Mouse (Mus musculus) kidney, postnatal 0 days (tissue): ENCODE measurements around the gene Sla2. TPM values are rescaled to one million over a fixed set of nuclear protein-coding genes. Genes with fewer than 3 reads are reported as not detected.
"Not testable (repeated sequence)": the region's sequence is repeated elsewhere in the genome, so short reads cannot be mapped to it uniquely, and the experiment has no call there.

Experiments
- ATAC-seq: fragments of 200-750 bp; cut with Nextera tagmentation; replicated peaks from 2 replicates; pipeline ENCODE4 v1.8.0; 2017; ENCODE audit warnings: low read depth, moderate number of reproducible peaks, moderate TSS enrichment, moderate library complexity; ENCODE audit not compliant: low FRiP score
- DNase-seq: peaks from one replicate; pipeline ENCODE4 v3.0.0-alpha.2; 2016; ENCODE audit warnings: low spot score
- H3K27ac ChIP-seq: fragments of 300-500 bp; sonication (generic); 2 replicates; pipeline ENCODE4 v1.5.1; 2014; ENCODE audit warnings: mild to moderate bottlenecking
- H3K27me3 ChIP-seq: fragments of 300-500 bp; sonication (generic); 2 replicates; pipeline ENCODE4 v1.6.1; 2014; ENCODE audit warnings: low read length, mixed read lengths; ENCODE audit not compliant: insufficient read depth
- H3K36me3 ChIP-seq: fragments of 300-500 bp; sonication (generic); 2 replicates; pipeline ENCODE4 v1.6.1; 2014; ENCODE audit warnings: low read length, mixed read lengths; ENCODE audit not compliant: insufficient read depth
- H3K4me1 ChIP-seq: fragments of 300-500 bp; sonication (generic); replicated peaks from 2 replicates; pipeline ENCODE4 v1.6.1; 2014; ENCODE audit warnings: antibody characterized with exemption, low read length, mixed read lengths; ENCODE audit not compliant: insufficient read depth
- H3K4me2 ChIP-seq: fragments of 300-500 bp; sonication (generic); 2 replicates; pipeline ENCODE4 v1.6.1; 2014; ENCODE audit warnings: mild to moderate bottlenecking, low read length, moderate library complexity, mixed read lengths
- H3K4me3 ChIP-seq: fragments of 300-500 bp; sonication (generic); replicated peaks from 2 replicates; pipeline ENCODE4 v1.5.1; 2014; ENCODE audit warnings: low read depth, low read length
- H3K9ac ChIP-seq: fragments of 300-500 bp; sonication (generic); 2 replicates; pipeline ENCODE4 v1.6.1; 2014; ENCODE audit warnings: low read depth, low read length
- H3K9me3 ChIP-seq: fragments of 300-500 bp; sonication (generic); replicated peaks from 2 replicates; pipeline ENCODE4 v1.6.1; 2016; ENCODE audit warnings: low read length, inconsistent platforms, mixed read lengths
- CTCF ChIP-seq: IDR thresholded peaks from 2 replicates; pipeline ENCODE4 v1.5.1; 2016; ENCODE audit warnings: antibody characterized with exemption, low read depth, mild to moderate bottlenecking, moderate library complexity
- whole genome bisulfite sequencing: fragments of 180-500 bp; shearing (Covaris S2); extraction: QIAGEN DNeasy Blood & Tissue Kit; methylation state at CpG from one replicate; pipeline ENCODE4 v1.1.7; 2014; 5-methylcytosine and 5-hydroxymethylcytosine counted together
- polyA plus RNA-seq: library from polyadenylated mRNA; unstranded; fragments of >200 nt; fragmentation: Nextera tagmentation; extraction: Ambion mirVana; gene quantifications from 2 replicates; pipeline ENCODE4 v1.2.1, GENCODE M21; 2015

Sla2 gene
- polyA plus RNA-seq, 1 experiment from 2014 or later, result 0.32 TPM

DNA sequence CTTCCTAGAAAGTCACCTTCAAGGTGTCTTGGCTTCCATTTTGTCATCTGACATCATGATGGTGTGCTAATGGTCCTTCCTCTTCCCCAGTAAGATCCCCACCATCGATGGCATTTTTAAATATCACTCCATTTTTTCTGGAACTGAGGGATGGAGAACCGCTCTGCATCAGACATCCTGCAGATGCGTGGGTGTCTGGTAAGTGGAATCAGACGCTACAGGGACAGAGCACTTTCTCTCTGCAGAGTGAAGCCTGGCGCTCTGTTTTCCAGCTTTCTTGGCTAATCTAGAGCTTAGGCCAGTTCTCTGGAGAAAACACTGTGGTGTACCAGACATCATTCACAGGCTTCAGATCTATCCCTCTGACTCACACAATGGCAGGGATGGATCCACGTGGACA lies 40.7 kb upstream of the Sla2 start:
- Histone ChIP-seq H3K27ac (no peak overlapping the region), H3K4me3 (no peak overlapping the region), H3K9me3 (no peaks in the 10 kb centered on the region), H3K27me3 (no peaks in the 10 kb centered on the region), H3K4me2 (no peak overlapping the region), H3K9ac (no peak overlapping the region), H3K4me1 (no peaks in the 10 kb centered on the region), H3K36me3 (0 out of 2 replicates have a peak, but pooled peaks cover 7% of the 10 kb centered on the region)
- no peak for DNase-seq
- ATAC-seq, result no peak
- WGBS, result 90% methylated on average over 6 of the region's 6 CpGs
- no peak for TF ChIP-seq CTCF

DNA sequence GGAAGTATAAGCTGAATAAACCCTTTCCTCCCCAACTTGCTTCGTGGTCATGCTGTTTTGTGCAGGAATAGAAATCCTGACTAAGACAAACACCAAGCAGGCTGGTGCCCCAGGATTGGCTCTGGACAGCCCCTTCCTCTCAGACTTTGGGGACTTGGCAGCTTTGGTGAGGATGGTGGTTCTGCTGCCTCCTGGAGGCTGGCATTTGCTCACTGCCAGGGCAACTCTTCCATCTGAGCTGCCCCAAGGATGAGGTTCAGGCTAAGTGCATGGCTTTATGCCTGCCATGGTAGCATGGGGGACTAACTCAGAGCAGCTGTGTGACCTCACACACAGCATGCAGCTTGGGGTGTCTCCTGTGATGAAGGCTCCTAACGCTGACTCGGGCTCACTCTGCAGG lies 38.6 kb upstream of the Sla2 start:
- not testable (repeated sequence) for H3K36me3 ChIP-seq, H3K4me1 ChIP-seq, H3K4me3 ChIP-seq, H3K27ac ChIP-seq, DNase-seq, H3K9me3 ChIP-seq, H3K27me3 ChIP-seq, H3K9ac ChIP-seq, H3K4me2 ChIP-seq, ATAC-seq
- WGBS, result 84% methylated on average over 3 of the region's 3 CpGs

DNA sequence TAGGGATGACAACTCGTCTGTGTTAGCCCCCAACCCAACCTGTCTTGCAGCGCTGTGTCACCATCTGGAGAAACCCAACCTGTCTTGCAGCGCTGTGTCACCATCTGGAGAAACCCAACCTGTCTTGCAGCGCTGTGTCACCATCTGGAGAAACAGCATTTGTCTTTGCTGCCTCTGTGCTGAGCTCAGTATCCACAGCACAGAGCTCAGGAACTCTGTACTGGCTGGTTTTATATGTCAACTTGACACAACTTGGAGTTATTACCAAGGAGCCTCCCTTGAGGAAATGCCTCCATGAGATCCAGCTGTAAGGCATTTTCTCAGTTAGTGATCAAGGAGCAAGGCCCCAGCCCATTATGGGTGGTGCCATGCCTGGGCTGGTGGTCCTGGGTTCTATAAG lies 38.1 kb upstream of the Sla2 start:
- H3K9me3 ChIP-seq, H3K9ac ChIP-seq, H3K4me1 ChIP-seq, H3K36me3 ChIP-seq, H3K4me2 ChIP-seq, H3K27ac ChIP-seq, H3K4me3 ChIP-seq, H3K27me3 ChIP-seq: not testable (repeated sequence)
- DNase-seq (peak; percentile 32), ATAC-seq (0 out of 2 replicates have a peak, but pooled peaks have one; percentile 25)
- WGBS, result 62% methylated on average over 4 of the region's 4 CpGs

DNA sequence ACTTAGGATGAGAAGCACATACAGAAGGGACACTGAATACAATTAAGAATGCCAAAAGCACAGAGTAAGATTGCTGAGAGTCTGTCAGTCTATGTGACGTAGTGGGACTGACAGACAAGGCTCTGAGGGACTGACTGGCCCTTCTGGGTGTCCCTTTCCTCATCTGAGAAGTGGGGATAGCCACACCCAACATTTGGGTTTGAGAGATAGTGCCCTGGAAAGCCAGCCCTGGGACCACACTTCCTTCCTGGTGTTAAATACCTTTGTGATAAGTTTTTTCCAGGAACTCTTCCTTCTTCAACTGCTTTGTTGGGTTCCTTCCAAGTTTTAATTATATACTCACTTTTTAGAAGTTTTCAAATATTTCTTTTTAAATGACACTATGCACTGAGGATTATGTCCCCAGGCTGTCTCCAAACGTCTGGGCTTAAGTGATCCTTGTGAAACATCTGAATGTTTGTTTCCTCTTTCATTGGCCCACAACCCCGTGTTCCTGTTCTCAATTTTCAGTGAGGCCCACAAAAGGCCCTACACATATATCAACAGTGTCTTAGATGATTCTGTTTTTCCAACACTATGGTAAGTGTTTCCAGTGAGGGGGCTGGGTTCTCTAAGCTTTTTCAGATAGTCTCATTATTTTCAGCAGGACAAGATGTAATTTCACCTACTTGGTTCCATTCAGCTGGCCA lies 37.4 kb upstream of the Sla2 start:
- H3K27me3 ChIP-seq, result no peaks in the 10 kb centered on the region
- WGBS, result 25% methylated on average over 3 of the region's 3 CpGs
- no peak overlapping the region for H3K9ac ChIP-seq
- no peaks in the 10 kb centered on the region for H3K9me3 ChIP-seq
- TF ChIP-seq CTCF, result no peak
- ATAC-seq (0 out of 2 replicates have a peak, but pooled peaks have one; percentile 7), DNase-seq (peak; percentile 60)
- H3K4me2 ChIP-seq, result no peak overlapping the region
- no peaks in the 10 kb centered on the region for H3K4me1 ChIP-seq
- H3K36me3 ChIP-seq, result 0 out of 2 replicates have a peak, but pooled peaks cover 7% of the 10 kb centered on the region
- no peak overlapping the region for H3K4me3 ChIP-seq
- H3K27ac ChIP-seq, result no peak overlapping the region

DNA sequence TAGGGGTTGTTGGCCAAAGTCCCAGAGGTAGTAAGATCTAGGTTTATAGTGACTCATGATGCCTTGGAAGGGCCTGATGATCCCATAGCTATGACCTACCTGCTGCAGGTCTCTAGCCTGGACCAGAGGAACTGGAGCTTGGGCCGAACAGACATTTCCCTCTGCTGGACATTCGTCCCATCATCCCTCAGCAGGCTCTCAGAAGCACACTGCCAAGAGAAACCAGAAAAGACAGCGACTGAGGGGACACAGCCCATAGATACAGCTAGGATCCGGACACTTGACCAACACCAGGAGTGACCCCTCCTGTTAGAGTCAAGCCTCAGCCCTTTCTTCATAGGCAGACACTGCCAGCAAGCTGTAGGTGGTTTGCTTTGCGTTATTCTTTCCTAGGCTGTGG lies 36.1 kb upstream of the Sla2 start:
- ATAC-seq, result no peak
- Histone ChIP-seq H3K9me3 (no peaks in the 10 kb centered on the region), H3K4me1 (no peaks in the 10 kb centered on the region), H3K9ac (no peak overlapping the region), H3K4me3 (no peak overlapping the region), H3K4me2 (no peak overlapping the region), H3K36me3 (0 out of 2 replicates have a peak, but pooled peaks cover 7% of the 10 kb centered on the region), H3K27me3 (no peaks in the 10 kb centered on the region), H3K27ac (no peak overlapping the region)
- WGBS, result 93% methylated on average over 5 of the region's 5 CpGs
- TF ChIP-seq CTCF, result no peak
- no peak for DNase-seq

DNA sequence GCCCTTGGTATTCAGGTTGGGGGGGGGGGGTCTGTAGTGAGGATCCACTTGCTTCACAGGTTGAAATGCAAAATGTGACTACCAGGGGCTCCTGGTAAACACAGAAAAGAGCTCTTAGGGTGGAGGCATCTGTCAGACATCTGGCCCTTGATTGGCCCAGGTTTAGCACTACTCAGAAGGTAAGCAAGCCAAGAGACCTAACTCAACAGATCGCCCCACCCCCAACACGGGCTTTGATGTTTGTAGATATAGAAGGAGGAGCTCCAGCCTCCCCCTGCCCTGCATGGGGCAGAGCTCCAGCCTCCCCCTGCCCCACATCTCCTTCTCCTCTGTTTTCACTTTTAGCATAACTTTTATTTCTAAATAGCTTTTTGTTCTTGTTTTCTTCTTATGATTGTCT lies 32.8 kb upstream of the Sla2 start:
- Histone ChIP-seq H3K9ac (no peak overlapping the region), H3K36me3 (no peaks in the 10 kb centered on the region), H3K9me3 (no peaks in the 10 kb centered on the region), H3K4me3 (no peak overlapping the region), H3K4me2 (no peak overlapping the region), H3K27me3 (no peaks in the 10 kb centered on the region), H3K4me1 (no peaks in the 10 kb centered on the region), H3K27ac (no peak overlapping the region)
- 61% methylated on average over 2 of the region's 2 CpGs for WGBS
- no peak for DNase-seq
- TF ChIP-seq CTCF, result no peak
- ATAC-seq, result no peak

DNA sequence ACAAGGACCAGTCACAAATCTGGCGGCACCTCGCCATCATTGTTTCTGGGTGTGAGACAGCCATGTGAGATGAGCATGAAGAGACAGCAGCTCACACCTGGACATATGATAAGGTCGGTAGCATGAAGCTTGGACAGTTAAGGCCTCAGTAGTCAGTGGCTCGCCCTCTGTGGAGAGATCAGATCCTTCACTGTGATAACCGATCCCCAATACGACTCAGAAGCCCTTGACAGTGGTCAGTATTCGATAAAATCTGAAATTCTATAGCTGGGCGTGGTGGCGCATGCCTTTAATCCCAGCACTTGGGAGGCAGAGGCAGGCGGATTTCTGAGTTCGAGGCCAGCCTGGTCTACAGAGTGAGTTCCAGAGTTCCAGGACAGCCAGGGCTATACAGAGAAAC lies 32.2 kb upstream of the Sla2 start:
- not testable (repeated sequence) for H3K4me3 ChIP-seq, H3K36me3 ChIP-seq, H3K9me3 ChIP-seq, ATAC-seq, H3K4me2 ChIP-seq, H3K9ac ChIP-seq, H3K27me3 ChIP-seq, H3K27ac ChIP-seq, DNase-seq, H3K4me1 ChIP-seq
- WGBS, result 87% methylated on average over 11 of the region's 11 CpGs
